Mouse (Mus musculus) cerebellum, adult 11-12 months (tissue): ENCODE data around the gene Polrmt.
"Not testable (repeated sequence)": the region's sequence is repeated elsewhere in the genome, so short reads cannot be mapped to it uniquely, and the experiment has no call there.

Experiments used
- DNase-seq: peaks from one replicate; pipeline ENCODE4 v3.0.0; 2022

Gene Polrmt

GRCm38 (mm10) chr10:79773208-79773607 lies 26.8 kb upstream of the Polrmt start:
- no peak for DNase-seq

GRCm38 (mm10) chr10:79772320-79772719 lies 25.9 kb upstream of the Polrmt start:
- DNase-seq: no peak

- no peak for DNase-seq
Observed at GRCm38 (mm10) chr10:79769329-79769728, 22.9 kb upstream of the Polrmt start.

- peak; percentile 79 for DNase-seq
Observed at GRCm38 (mm10) chr10:79768400-79768799, 22.0 kb upstream of the Polrmt start.

GRCm38 (mm10) chr10:79767372-79768244 lies 21.2 kb upstream of the Polrmt start:
- DNase-seq: peak; percentile 95

GRCm38 (mm10) chr10:79766508-79767325 lies 20.3 kb upstream of the Polrmt start, which contains the start of gene Rnf126:
Rnf126 (minus strand) TSS chr10:79766952.
- DNase-seq: peak; percentile 99

DNA sequence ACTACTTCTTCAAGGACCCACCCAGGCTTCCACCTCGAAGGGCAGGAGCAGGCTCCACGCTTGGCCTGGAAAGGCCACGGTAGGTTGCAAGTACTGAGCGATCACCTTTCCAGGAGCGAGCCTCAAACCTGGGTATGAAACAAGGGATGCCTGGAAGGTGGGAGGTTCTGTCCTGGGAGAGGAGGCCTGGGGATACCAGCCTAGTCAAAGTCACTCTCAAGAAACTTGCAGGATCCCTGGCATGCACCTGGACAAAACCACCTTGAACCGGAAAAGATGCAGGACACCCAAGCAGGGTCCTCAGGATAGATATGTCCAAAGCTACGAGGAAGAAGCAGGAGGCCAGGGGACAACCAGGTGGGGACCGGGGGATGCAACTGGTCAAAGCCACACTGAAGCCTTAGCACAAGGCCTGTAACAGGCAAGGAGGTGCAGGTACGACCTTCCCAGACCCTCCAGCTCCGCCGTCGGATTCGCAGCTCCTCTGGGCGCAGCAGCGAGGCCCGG lies 19.7 kb upstream of the Polrmt start:
- DNase-seq: no peak

DNA sequence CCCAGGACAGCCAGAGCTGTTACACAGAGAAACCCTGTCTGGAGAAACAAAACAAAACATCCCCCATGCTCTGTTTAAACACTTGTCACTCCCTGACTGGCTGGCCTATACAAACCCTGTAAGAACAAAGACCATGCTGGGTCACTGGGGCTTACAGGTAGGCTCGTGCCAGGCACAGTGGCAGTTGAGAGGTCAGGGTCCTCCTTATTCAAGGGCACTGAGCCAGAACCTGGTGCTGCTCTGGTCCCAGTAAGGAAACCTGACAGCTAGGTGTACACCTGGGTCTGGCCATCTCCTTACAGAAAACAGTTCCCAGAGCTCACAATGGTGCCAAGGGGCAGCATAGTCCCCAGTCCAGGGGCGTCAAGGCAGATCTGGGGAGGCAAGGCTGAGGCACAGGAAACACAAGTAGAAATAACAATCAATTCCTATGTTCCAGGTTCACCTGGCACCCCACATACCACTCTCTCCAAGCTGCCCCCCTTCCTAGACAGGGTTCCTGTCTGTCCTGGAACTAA lies 18.9 kb upstream of the Polrmt start:
- DNase-seq: peak; percentile 66

DNA sequence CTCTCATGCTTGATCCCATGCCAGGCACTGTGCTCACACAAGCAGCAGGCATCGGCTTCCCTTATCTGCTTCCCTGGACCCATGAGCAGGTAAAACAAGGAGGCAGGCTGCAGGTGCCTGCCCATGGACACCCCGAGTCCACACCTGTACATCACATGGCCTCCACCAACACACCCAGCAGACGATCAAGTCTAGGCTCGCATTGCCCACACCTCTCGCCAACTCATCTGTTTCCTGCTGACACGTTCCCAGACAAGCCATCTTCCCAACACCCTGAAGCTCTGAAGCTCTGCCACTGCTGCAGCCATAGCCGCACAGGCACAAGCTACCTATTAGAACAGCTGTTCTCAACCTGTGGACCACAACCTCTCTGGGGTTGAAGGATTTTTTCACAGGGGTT lies 17.9 kb upstream of the Polrmt start:
- DNase-seq: no peak

GRCm38 (mm10) chr10:79762875-79763274 lies 16.5 kb upstream of the Polrmt start:
- no peak for DNase-seq

- DNase-seq: no peak
Observed at GRCm38 (mm10) chr10:79760603-79761143, 14.3 kb upstream of the Polrmt start.

- DNase-seq: not testable (repeated sequence)
Observed at GRCm38 (mm10) chr10:79759675-79760074, 13.3 kb upstream of the Polrmt start.

- no peak for DNase-seq
Observed at GRCm38 (mm10) chr10:79756660-79757059, 10.3 kb upstream of the Polrmt start.

DNA sequence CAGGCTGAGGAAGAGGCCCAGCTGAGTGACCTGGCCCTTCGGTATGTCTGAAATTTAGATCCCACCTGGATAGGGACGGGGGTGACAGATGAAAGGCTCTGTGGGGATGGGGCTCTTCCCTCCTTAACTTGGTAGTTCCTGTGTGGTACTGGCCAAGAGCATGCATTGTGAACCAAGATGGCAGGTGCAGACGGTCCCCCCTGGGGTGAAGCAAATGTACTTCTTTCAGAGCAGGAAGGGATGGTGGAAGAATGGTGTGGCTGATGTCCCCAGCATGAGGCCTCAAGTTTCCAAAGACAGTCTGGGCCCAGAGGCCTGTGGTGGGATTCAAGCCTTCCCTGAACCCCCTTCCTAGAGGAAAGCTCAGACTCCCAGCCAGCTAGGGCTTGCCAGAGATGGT lies 9.5 kb upstream of the Polrmt start:
- peak; percentile 59 for DNase-seq

DNA sequence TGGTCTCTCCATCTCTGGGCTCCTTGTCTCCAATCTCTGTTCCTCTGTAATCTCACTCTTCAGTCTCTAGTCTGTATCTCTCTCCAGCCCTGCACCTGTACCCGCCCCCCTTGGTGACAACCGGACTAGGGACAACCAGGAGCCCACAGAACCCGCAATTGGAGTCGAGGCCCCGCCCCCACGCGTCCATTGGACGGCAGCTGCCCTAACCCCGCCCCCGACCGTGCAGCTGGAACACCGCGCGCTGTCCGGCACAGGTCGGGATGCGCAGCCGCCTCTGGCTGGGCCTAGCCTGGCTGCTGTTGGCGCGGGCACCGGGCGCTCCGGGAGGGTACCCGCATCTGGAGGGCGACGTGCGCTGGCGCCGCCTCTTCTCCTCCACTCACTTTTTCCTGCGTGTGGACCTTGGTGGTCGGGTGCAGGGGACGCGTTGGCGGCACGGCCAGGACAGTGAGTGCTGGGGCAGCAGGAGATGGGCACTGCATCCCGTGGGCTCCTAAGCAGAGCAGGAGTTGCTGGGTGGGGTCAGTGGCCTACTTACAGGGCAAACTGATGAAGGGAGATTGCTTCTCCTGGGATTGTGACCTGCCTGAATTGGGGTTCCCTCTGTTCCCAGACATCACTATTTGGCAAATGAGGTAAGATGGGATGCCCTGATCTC lies 8.6 kb upstream of the Polrmt start, which contains the start of gene Fgf22:
TSS of gene Fgf22 (plus strand) at position 221 of the 661 bp plus-strand sequence.
- DNase-seq: peak; percentile 87

DNA sequence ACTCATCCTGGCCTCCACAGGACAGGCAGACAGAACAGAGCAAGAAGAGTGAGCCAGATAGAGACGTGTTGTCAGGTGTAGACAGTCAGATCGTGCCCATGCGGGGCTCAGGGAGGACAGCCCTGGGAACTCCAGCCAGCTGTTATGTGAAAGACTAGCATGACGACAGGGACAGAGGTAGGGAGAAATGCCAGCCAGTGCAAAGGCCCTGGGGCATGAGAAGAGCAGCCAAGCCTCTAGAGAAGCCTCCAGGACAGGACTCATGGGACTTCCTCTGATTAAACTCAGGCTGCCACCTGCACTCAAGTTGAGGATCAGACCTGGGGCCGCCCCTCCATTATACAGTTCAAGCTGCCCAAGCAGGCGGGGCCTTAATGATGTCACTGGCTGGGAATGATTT lies 2.1 kb upstream of the Polrmt start:
- DNase-seq: peak; percentile 51

DNA sequence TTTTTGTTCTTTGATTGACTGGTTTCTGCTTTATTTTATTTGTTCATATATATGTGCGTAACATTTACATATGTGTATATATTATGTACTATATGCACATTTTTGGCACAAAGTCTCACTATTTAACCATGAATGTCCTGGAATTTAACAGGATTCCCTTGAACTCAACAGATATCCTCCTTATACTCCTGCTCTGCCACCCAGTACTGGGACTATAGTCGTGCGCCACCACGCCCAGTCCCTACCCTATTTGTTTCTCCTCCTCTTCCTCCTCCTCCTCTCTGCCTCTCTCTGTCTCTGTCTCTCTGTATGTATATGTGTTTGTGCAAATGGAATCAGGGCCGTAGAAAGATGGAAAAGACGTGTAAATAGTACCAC lies 382 bp upstream of the Polrmt start:
- no peak for DNase-seq

- no peak for DNase-seq
Observed at GRCm38 (mm10) chr10:79745411-79745810, 970 bp downstream of the Polrmt start.

GRCm38 (mm10) chr10:79743650-79744365 lies 2.6 kb downstream of the Polrmt start:
- DNase-seq: peak; percentile 78

GRCm38 (mm10) chr10:79743161-79743560 lies 3.2 kb downstream of the Polrmt start:
- DNase-seq: peak; percentile 67

DNA sequence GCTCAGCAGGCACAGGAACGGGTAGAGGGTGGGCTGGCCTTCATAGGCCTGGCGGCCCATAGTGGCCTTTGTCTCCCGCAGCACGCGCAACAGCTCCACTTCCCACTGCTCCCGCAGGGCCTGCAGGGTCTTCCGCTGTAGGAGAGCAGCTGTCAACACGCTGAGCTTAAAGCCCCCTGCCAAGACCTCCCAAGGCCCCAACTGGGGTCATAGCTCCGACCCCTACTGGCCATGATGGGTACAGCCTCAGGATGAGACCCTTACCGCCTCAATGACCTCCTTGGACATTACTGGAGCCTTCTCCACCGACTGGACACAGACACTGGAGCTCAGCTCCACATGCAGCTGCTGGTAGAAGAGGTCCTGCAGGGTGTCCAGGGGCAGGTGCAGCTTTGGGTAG lies 5.5 kb downstream of the Polrmt start:
- no peak for DNase-seq

DNA sequence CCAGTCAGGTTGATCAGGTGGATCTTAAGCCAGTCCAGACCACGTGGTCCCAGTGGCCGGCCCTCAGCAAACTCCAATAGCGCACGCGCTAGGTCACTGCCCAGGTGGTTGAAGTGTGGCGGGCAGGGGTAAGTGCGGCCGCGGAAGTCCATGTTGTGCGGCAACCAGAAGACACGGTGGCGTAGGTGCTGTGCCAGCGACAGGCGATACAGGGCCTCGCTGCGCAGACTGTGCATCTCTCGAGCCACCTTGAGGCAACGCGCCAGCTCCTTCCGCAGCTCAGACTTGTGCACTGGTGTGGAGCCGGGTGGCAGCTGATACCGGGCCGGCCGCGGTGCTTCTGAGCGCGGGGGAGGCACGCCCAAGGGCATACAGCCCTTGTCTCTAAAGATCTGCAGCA lies 7.1 kb downstream of the Polrmt start:
- no peak for DNase-seq
